Mouse (Mus musculus) ES-E14 (cell line): Measurements from ENCODE around the gene Naglu. TPM values are rescaled to one million over a fixed set of nuclear protein-coding genes. Genes with fewer than 3 reads are reported as not detected.

Experiments
- DNase-seq: peaks from one replicate; pipeline ENCODE4 v3.0.0-alpha.2; 2013; ENCODE audit warnings: low read depth, low spot score
- H3K27ac ChIP-seq: 2 replicates; pipeline ENCODE4 v1.5.1; 2012; ENCODE audit warnings: low read depth, mild to moderate bottlenecking, low read length, moderate library complexity, mixed read lengths; ENCODE audit not compliant: poor library complexity, insufficient read depth, severe bottlenecking
- H3K36me3 ChIP-seq: 2 replicates; pipeline ENCODE4 v1.6.1; 2012; ENCODE audit warnings: mild to moderate bottlenecking, low read length, moderate library complexity, mixed read lengths; ENCODE audit not compliant: control insufficient read depth, poor library complexity, insufficient read depth, severe bottlenecking
- H3K4me1 ChIP-seq, 2 experiments: fragments of 150-350 bp in 1 of 2; sonication (generic) in 1 of 2; 2 replicates each; pipeline ENCODE4 v1.6.1; 2012; ENCODE audit warnings: low read length in 2 of 2, mild to moderate bottlenecking in 1 of 2, mixed read lengths in 1 of 2; ENCODE audit not compliant: control insufficient read depth in 2 of 2, insufficient read depth in 2 of 2, poor library complexity in 1 of 2
- H3K4me3 ChIP-seq, 2 experiments: fragments of 150-350 bp in 1 of 2; sonication (generic) in 1 of 2; 2 replicates each; pipeline ENCODE4 v1.5.1; 2012; ENCODE audit warnings: low read length in 2 of 2, low read depth in 1 of 2, mild to moderate bottlenecking in 1 of 2, mixed read lengths in 1 of 2; ENCODE audit not compliant: insufficient read depth in 1 of 2, poor library complexity in 1 of 2, severe bottlenecking in 1 of 2
- H3K9ac ChIP-seq: 2 replicates; pipeline ENCODE4 v1.6.1; 2012; ENCODE audit warnings: low read depth, mild to moderate bottlenecking, low read length, mixed read lengths; ENCODE audit not compliant: poor library complexity, insufficient read depth, severe bottlenecking
- H3K9me3 ChIP-seq: fragments of 150-350 bp; sonication (generic); 2 replicates; pipeline ENCODE4 v1.6.1; 2012; ENCODE audit warnings: low read depth, mild to moderate bottlenecking, low read length; ENCODE audit not compliant: control insufficient read depth, insufficient read depth
- CHD2 ChIP-seq: IDR thresholded peaks from 2 replicates; pipeline ENCODE4 v1.6.1; 2014; ENCODE audit warnings: mild to moderate bottlenecking, low read depth, low read length, inconsistent platforms
- HCFC1 ChIP-seq: IDR thresholded peaks from 2 replicates; pipeline ENCODE4 v1.6.1; 2012; ENCODE audit warnings: low read length, inconsistent platforms, borderline replicate concordance; ENCODE audit not compliant: insufficient read depth
- MAFK ChIP-seq: IDR thresholded peaks from 2 replicates; pipeline ENCODE4 v1.6.1; 2014; ENCODE audit warnings: mild to moderate bottlenecking, low read depth, low read length, inconsistent platforms; ENCODE audit not compliant: insufficient read depth
- ZC3H11A ChIP-seq: IDR thresholded peaks from 2 replicates; pipeline ENCODE4 v1.6.1; 2012; ENCODE audit warnings: low read depth, mild to moderate bottlenecking, inconsistent platforms, low read length, borderline replicate concordance
- ZNF384 ChIP-seq: IDR thresholded peaks from 2 replicates; pipeline ENCODE4 v1.6.1; 2012; ENCODE audit warnings: low read depth, low read length, inconsistent platforms
- in situ Hi-C, 2 experiments: fragments of 600-800 bp; cut with MboI; formaldehyde crosslinking; loops; one replicate each; pipeline ENCODE4 v1.15.1; 2025; ENCODE audit warnings: low sequenced_read_pairs in 2 of 2, inconsistent platforms in 1 of 2; ENCODE audit not compliant: unreplicated experiment in 2 of 2
- total RNA-seq: library from RNA; depleted of rRNA; stranded (reverse); fragments of 300-350 nt; gene quantifications from 2 replicates; pipeline ENCODE4 v1.2.3, GENCODE M21; 2012

Gene Naglu
- total RNA-seq, 1 experiment: 4.7 TPM

DNA sequence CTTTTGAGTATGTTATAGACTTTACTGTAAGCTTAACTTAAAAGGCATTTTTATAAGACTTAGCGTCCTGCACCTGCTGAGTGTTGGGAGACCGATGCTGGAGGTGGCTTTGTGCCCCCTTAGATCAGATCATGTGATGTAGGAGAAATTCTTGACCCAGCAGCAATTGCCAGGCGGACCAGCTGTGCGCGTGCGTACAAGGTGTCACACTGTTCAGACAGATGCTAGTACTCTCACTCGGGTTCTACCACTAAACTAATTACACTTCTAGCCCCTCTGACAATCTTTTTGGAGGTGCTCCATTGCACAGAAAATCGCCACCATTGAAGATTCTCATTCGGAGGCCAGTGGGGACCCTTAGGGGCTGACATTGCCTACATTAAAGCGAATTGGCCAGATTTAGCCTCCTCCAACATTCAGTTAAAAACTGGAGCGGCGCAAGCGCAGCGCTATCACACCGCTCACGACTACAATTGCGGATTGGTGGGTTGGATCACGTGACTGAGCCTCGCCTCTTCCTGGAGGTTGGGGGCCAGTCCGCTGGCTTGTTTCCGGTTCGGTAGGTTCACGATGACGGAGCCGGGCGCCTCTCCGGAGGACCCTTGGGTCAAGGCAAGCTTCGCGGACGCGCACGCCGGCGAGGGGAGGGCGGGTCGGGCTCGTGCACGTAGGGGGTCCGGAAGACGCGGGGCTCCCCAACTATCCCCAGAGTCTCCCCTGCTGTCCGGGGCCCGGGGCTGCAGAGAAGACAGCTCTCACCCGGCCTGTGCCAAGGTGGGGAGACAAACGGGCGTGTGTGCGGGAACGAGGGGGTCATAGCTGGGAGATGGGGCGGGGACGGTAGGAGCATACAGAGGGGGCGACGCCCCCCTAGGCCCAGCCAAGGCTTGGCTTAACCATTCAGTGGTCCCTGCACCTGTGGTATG is 17.2 kb downstream of the Naglu start, which contains the start of gene Mlx:
Gene Mlx, plus strand, starts transcription at position 522 of the 926 bp plus-strand sequence.
- Histone ChIP-seq H3K36me3 (peaks cover 28% of the 10 kb centered on the region), H3K4me3 (peak within 1 kb of the TSS; percentile 76 to 83), H3K4me1 (peaks cover 3 to 8% of the 10 kb centered on the region in 2 experiments; a peak in 2 of 4 replicates), H3K9me3 (no peaks in the 10 kb centered on the region), H3K27ac (no peak within 1 kb of the TSS), H3K9ac (peak within 1 kb of the TSS; percentile 80)
- no peak for TF ChIP-seq MAFK
- no peak for TF ChIP-seq ZC3H11A
- no peak for TF ChIP-seq HCFC1
- peak; percentile 85 for DNase-seq
- in situ Hi-C loops: no loop called here

DNA sequence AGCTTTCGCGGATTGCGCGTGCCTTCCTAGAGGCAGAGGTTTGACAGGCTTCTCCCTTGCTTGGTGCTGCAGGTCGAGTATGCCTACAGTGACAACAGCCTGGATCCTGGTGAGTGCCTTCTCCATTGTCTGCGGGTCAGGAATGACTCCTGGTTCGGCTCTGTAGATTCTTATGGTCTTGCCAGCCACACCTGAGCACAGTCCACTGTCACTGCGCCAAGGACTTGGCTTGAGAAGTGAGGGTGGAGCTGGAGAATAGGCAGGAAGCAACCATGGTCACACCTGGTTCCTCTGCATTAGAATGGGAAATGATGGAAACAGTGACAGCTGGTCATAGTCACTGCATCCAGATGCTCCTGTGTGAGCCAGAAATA is 17.9 kb downstream of the Naglu start:
- Histone ChIP-seq H3K4me3 (peak overlapping the region; percentile 76 to 83), H3K9ac (peak overlapping the region; percentile 80), H3K4me1 (peaks cover 3 to 8% of the 10 kb centered on the region in 2 experiments; a peak in 2 of 4 replicates), H3K27ac (no peak overlapping the region), H3K9me3 (no peaks in the 10 kb centered on the region), H3K36me3 (peaks cover 34% of the 10 kb centered on the region)
- DNase-seq: no peak
- in situ Hi-C loops: no loop called here
- TF ChIP-seq CHD2 (no peak), ZNF384 (no peak), HCFC1 (no peak), ZC3H11A (no peak), MAFK (no peak)

DNA sequence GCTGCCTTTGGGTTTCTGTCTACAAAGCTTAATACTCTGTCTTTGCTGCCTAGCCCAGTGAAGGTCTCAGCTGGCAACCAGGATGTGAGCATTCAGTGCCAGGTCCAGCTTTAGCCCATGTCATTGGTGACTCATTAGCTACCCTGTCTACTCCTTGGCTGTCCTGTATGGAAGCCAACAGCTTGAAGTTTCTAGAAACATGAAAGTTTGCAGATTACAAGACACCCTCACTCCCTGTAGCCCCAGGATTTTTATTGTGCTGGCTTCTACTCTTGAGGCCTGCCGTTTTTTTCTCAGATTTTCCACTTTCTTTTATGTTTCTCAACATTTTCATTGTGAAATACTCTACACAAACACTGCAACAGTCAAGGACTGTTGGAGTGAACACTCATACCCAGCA is 20.1 kb downstream of the Naglu start:
- DNase-seq: no peak
- in situ Hi-C loops: no loop called here
- no peak overlapping the region for H3K27ac ChIP-seq
- H3K9me3 ChIP-seq: no peaks in the 10 kb centered on the region
- H3K36me3 ChIP-seq: peaks cover 39% of the 10 kb centered on the region
- TF ChIP-seq MAFK (no peak), ZC3H11A (no peak), ZNF384 (no peak), HCFC1 (no peak), CHD2 (no peak)
- no peak overlapping the region for H3K4me3 ChIP-seq
- H3K9ac ChIP-seq: no peak overlapping the region
- peaks cover 3 to 8% of the 10 kb centered on the region in 2 experiments; a peak in 3 of 4 replicates for H3K4me1 ChIP-seq

DNA sequence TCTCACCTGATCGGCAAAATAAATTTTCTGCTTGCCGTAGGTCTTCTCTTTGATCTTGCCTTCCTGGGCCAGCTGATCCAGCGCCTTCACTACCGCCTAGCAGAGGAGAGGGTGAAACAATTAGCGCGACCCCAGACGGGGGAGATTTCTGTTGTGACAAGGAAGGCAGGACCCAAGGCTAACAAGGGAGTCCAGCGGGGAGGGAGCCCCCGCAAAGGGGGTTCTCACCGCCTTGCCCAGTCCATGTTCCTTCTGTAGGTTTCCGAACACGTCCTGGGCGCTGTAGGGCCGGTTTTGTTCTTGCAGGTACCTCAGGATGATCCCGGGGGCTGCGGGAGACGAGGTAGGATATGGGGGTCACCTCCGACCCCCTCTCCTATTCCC is 25.1 kb downstream of the Naglu start:
- peak overlapping the region; percentile 82 to 91 for H3K4me3 ChIP-seq
- H3K36me3 ChIP-seq: peaks cover 43% of the 10 kb centered on the region
- peak overlapping the region; percentile 91 for H3K9ac ChIP-seq
- DNase-seq: no peak
- in situ Hi-C loops: no loop called here
- H3K4me1 ChIP-seq: peaks cover 0 to 3% of the 10 kb centered on the region in 2 experiments; a peak in 1 of 4 replicates
- no peak for TF ChIP-seq CHD2
- TF ChIP-seq ZC3H11A: no peak
- no peak for TF ChIP-seq MAFK
- TF ChIP-seq HCFC1: no peak
- no peak for TF ChIP-seq ZNF384
- H3K9me3 ChIP-seq: no peaks in the 10 kb centered on the region
- H3K27ac ChIP-seq: peak overlapping the region; percentile 24; the same call in 1 of the 2 replicates
